Mouse (Mus musculus): Measurements from ENCODE around the gene Bean1. TPM values are rescaled to one million over a fixed set of nuclear protein-coding genes. Genes with fewer than 3 reads are reported as not detected.

Gene Bean1
- 10 to 100 TPM; 31.3 to 34.5 TPM for total RNA-seq (2021)

- peak; percentile 28 for DNase-seq
- intact Hi-C loops (cut with DNase I) = no loop called here
Measured at GRCm38 (mm10) chr8:104170118-104171049, at the start of gene Bean1. Bean1 (plus strand) TSS chr8:104170442.

DNA sequence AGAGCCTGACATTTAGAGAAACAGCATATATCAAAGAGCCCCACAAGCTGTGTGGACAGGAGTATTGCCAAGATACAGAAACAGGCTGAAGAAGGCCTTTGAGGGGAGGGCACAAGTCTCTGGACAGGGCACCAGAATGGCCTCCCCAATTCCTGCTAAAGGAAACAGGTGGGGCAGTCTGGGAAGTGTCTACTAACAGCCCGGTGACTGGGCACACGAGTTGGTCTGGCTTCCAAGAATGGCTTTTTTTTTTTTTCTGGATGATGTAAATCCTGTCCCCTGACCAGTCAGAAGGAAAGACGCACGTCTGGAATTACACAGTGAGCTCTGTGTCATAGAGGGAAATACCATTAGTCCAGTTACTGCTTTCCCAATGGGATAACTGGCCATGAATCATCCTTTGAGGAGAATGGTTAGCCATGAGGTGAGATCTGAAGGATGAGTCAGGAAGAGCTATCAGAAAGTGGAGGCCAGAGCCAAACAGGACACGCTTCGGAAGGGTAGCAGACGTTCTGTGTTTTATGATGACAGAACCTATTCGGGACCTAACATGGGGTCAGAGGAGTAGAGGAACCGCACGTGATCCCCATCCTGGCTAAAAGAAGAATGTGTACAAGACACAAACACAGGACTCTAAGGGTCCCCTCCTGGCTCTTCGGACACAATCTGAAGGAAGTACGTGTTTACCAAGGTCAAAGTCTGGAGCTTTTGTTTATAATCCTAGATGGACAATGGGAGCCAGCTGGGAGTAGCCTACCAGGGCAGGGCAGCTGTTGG lies 48.4 kb upstream of the Bean1 start:
- DNase-seq = no peak
- intact Hi-C loops (cut with DNase I) = no loop called here

- peak; percentile 26 for DNase-seq
- intact Hi-C loops (cut with DNase I) = no loop called here
Measured at GRCm38 (mm10) chr8:104123080-104123657, 47.1 kb upstream of the Bean1 start.

GRCm38 (mm10) chr8:104124534-104124933 lies 45.7 kb upstream of the Bean1 start:
- no peak for DNase-seq
- intact Hi-C loops (cut with DNase I) = no loop called here

DNA sequence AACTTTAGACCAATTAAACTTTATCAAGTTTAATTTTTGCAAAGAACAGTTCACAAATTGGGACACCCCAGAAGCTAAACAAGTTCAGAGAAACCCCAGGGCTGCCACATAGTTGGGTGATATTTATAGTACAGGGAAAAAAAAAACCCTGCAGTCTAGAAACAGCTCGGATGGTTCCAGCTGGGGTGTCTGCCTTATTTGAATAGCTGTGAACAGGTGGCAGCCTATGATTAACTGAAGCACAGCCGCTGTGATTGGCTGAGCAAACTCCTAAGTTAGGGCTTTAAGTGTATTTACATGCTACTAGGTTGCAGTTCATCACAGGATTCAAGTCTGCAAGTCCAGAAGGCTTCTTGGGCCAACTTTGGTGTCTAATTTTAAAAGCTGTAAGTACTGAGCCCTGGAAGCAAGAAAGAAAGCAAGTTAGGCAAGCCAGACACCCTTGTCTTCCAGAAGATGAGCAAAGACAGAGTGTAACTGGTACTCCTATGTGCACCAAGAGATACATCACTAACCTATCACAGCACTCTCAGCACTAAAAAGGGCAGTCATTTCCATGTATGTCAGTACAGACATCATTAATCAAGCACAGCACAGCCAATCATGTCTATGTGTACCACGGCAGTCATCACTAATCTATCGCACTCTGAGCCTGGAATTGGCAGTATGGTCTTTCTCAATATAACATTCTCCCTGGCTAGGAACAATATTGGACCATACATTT lies 42.9 kb upstream of the Bean1 start:
- intact Hi-C loops (cut with DNase I) = no loop called here
- no peak for DNase-seq

GRCm38 (mm10) chr8:104130916-104131315 lies 39.3 kb upstream of the Bean1 start:
- DNase-seq = no peak
- intact Hi-C loops (cut with DNase I) = no loop called here

GRCm38 (mm10) chr8:104131414-104131975 lies 38.7 kb upstream of the Bean1 start:
- DNase-seq = no peak
- intact Hi-C loops (cut with DNase I) = no loop called here

GRCm38 (mm10) chr8:104134521-104134920 lies 35.7 kb upstream of the Bean1 start:
- DNase-seq = no peak
- intact Hi-C loops (cut with DNase I) = no loop called here

- intact Hi-C loops (cut with DNase I) = no loop called here
- DNase-seq = no peak
Measured at GRCm38 (mm10) chr8:104136277-104136676, 34.0 kb upstream of the Bean1 start.

DNA sequence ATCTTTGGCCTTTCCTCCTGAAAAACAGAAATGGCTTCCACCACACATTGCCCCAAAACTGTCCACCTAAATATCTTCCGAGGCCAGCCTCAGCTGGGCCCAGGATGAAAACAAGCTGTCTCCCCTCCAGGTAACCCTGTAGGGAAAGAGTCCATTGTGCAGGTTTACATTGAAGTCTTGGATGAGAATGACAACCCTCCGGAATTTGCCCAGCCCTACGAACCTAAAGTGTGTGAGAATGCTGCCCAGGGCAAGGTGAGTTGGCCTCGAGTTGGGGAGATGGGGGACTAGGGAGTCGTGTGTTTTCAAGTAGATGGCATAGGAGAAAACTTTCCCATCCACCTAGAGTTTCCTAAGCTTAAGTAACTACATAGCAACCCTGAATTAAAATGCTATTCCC lies 32.6 kb upstream of the Bean1 start:
- DNase-seq = no peak
- intact Hi-C loops (cut with DNase I) = no loop called here

DNA sequence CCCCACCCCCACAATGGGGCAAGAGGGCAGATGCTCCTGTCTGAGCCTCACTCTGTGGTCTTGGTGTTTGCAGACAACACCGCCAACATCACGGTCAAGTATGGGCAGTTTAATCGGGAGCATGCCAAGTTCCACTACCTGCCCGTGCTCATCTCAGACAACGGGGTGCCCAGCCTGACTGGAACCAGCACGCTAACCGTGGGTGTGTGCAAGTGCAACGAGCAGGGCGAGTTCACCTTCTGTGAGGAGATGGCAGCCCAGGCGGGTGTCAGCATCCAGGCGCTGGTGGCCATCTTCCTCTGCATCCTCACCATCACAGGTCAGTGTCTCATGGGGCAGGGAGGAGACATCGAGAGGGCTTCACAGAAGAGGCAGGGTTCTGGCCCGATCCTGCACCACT lies 29.6 kb upstream of the Bean1 start:
- no peak for DNase-seq
- intact Hi-C loops (cut with DNase I) = no loop called here

GRCm38 (mm10) chr8:104142415-104142814 lies 27.8 kb upstream of the Bean1 start:
- no peak for DNase-seq
- intact Hi-C loops (cut with DNase I) = no loop called here

DNA sequence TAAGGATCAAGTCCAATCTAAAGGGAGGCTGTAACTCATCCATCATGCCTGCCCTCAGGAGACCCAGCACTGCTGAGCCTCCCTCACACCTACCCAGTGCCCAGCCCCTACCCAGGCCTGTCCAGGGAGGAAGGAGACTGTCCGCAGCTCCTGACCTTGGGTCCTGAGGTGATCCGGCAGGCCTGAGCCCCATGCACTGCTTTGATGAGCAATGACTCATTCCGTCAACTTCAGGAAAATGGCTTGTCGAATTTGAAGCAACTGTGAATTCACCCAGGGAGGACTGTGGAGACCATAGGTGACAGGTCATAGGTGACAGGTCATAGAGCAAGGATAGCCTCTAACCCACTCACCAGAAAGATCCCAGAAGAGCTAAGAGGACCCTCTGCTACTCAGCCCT lies 26.9 kb upstream of the Bean1 start:
- DNase-seq = no peak
- intact Hi-C loops (cut with DNase I) = no loop called here

DNA sequence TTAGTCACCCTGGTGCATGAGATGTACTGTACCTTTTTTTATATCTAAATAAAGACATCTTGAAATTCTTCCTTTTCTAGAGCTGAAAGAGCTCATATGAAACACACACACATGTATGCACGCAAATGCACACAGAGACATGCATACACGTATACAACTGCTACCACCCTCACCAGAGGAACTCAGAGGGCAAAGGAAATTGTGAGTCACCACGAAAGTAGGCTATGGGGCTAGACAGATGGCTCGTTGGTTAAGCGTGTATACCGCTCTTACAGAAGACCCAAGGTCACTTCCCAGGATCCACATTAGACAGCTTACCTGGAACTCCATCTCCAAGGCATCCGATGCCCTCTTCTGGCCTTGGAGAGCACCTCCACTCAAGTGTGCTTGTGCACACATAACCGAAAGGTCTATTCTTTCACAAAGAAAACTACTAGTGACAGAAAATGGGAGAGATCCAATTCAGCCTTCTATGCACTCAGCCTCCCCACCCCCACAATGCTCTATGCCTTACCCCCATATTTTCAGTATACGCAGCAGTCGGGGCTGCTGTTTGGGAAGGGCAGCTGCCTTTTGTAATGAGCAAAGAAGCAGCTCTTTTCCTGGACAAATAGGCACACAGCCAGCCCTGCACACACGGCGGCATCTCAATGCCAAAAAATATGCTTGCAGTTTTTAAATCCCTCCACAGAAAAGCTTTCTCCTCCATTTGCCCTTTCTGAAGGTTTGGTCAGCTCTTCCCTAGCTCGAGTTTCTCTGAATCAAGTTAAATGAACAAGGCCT lies 25.6 kb upstream of the Bean1 start:
- peak; percentile 42 for DNase-seq
- intact Hi-C loops (cut with DNase I) = loop anchor here (5.0 kb wide), 1 partner anchor 73 kb away; no protein-coding TSS in a partner anchor

GRCm38 (mm10) chr8:104145981-104146689 lies 24.1 kb upstream of the Bean1 start:
- DNase-seq = peak; percentile 91
- intact Hi-C loops (cut with DNase I) = loop anchor here (5.0 kb wide), 1 partner anchor 71 kb away; no protein-coding TSS in a partner anchor

- no peak for DNase-seq
- intact Hi-C loops (cut with DNase I) = loop anchor here (5.0 kb wide), 1 partner anchor 70 kb away; no protein-coding TSS in a partner anchor
Measured at GRCm38 (mm10) chr8:104146717-104147494, 23.3 kb upstream of the Bean1 start.

- intact Hi-C loops (cut with DNase I) = loop anchor here (5.0 kb wide), 1 partner anchor 69 kb away; no protein-coding TSS in a partner anchor
- DNase-seq = no peak
Measured at GRCm38 (mm10) chr8:104147947-104148346, 22.3 kb upstream of the Bean1 start.

DNA sequence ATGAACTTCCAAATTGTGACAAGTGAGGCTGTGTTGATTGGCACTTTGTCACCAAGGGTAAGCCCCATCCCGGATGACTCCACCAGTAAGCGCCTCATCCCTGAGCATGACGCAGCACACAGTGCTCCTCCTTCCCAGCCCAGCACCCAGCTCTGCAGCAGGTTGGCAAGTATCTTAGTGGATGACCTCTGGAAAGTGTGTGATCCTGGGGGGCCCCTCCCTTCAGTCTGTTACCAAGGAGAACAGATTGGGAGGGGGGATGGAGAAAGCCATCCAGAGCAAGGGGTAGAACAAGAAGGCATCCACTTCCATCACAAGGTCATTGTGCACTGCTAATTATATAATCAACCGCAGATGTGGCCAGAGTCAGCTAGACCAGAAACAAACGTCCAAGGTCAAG lies 9.5 kb upstream of the Bean1 start:
- intact Hi-C loops (cut with DNase I) = no loop called here
- no peak for DNase-seq

All from left cerebral cortex, postnatal 4 days (tissue).